Mouse (Mus musculus): ENCODE data around the gene Abhd14b.

Gene Abhd14b

GRCm38 (mm10) chr9:106459946-106460345 is 12.7 kb downstream of the Abhd14b start:
- DNase-seq (ENCODE audit: low spot score in 2 of 2): no peak

DNA sequence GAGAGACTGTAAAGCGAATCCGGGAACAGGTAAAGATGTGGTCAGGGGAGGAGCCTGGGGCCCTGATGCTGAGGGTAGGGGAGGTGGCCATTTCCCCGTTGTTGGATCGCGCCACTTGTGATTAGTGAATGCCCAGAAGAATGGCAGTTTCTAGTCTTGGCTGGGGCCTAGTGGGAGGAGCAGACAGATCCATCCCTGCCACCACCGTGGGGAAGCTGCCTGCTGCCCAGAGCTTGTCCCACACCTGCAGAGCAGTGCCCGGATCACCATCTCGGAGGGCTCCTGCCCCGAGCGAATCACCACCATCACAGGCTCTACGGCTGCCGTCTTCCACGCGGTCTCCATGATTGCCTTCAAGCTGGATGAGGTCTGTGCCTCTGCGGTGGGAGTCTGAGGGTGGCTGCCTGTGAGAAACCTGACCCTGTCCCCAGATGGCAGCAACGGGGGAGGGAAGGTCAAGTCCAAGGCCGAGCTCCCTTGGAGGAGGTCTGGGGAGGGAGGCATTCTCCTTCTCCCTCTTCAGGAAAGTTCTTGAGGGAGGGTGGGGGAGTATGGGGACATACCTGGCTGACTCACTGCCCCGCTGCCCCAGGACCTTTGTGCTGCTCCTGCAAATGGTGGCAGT is 13.3 kb downstream of the Abhd14b start:
- no peak for DNase-seq (ENCODE audit: low spot score in 2 of 2)

DNA sequence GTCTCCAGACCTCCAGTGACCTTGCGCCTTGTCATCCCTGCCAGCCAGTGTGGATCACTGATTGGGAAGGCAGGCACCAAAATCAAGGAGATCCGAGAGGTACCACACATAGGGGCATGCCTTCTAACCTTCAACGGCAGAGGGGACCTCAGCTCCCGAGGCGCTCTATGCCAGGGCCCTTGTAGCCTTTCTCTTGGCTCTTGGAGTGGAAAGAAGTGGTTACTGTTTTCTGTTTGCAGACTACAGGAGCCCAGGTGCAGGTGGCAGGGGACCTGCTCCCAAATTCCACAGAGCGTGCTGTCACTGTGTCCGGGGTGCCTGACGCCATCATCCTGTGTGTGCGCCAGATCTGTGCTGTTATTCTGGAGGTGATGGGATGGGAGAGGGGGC is 13.8 kb downstream of the Abhd14b start:
- no peak for DNase-seq (ENCODE audit: low spot score in 2 of 2)

GRCm38 (mm10) chr9:106461641-106462429 is 14.6 kb downstream of the Abhd14b start:
- no peak for DNase-seq (ENCODE audit: low spot score in 2 of 2)

DNA sequence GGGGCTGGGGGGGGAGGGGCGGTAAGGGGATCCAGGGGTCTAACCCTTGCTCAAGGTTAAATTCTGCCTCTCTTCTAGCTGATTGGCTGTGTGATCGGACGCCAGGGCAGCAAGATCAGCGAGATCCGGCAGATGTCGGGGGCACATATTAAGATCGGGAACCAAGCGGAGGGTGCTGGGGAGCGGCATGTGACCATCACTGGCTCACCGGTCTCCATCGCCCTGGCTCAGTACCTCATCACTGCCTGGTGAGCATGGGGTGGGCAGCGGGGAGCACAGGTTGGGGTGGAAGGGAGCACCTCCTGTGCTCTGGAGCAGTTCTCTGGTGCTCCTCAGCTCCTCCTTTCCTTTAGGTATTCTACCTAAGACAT is 15.2 kb downstream of the Abhd14b start:
- DNase-seq (ENCODE audit: low spot score in 2 of 2): no peak

- peak in 1 of 2 experiments; percentile 67 for DNase-seq (ENCODE audit: low spot score in 2 of 2)
Observed at GRCm38 (mm10) chr9:106463122-106464063, 16.1 kb downstream of the Abhd14b start.

- DNase-seq (ENCODE audit: low spot score in 2 of 2): peak; percentile 59 to 86
Observed at GRCm38 (mm10) chr9:106464751-106465541, 17.7 kb downstream of the Abhd14b start.

GRCm38 (mm10) chr9:106465571-106466200 is 18.4 kb downstream of the Abhd14b start, which contains the start of gene Gpr62:
Gene Gpr62, minus strand, starts transcription at chr9:106465938.
- DNase-seq (ENCODE audit: low spot score in 2 of 2): peak in 1 of 2 experiments; percentile 82

DNA sequence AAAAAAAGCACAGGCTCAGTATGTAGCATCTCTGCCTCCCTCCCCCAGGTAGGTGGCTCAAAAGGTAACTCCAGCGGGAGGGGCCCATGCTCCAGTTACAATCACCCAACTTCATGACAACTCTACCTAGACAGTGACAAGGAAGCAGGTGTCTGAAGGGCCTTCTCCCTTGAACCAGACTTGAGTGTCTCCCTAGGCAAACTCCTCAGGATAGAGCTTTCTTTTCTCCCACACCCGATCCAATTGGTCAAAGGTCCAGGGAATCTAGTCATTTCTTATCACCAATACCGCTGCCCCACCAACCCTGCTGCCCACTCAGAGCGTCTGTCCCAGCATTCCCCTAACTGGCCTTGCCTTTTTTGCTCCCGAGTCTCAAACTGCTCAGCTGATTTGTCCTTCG is 19.5 kb downstream of the Abhd14b start:
- no peak for DNase-seq (ENCODE audit: low spot score in 2 of 2)

- DNase-seq (ENCODE audit: low spot score in 2 of 2): no peak
Observed at GRCm38 (mm10) chr9:106467746-106468145, 20.5 kb downstream of the Abhd14b start.

DNA sequence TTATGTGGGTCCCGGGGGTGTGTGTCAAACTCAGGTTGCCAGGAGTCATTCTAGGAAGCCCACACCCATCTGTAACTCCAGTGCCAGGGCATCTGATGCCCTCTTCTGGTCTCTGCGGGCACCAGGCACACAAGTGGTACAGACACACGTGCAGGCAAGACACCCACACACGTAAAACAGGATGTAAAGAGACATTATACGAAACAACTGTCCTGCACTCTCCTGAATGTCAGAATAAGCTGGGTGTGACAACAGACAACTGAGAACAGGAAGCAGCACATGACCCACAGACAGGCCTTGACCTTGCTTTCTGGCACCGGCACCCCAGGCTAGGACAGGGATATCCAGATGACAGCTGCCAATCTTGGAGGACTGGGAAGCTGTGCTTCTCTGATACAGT is 22.1 kb downstream of the Abhd14b start:
- DNase-seq (ENCODE audit: low spot score in 2 of 2): no peak

DNA sequence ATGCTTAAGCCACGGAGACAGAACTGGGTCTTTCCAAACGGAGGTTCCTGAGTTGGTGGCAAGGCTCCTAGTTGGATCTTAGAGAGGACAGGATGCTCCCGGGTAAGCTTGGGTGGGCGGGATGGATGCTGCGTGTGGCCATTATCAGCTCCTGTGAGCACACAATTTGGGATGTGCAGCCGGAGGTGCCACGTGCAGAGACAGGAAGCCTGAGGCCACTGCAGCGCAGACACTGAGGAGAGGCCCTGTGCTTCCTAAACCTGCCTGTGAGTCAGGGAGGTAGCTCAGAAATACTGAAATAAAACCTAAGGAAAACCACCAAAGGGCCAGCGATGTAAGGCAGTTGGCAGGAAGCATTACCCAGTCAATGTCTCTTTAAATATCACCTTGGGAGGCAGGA is 22.5 kb downstream of the Abhd14b start:
- DNase-seq (ENCODE audit: low spot score in 2 of 2): no peak

DNA sequence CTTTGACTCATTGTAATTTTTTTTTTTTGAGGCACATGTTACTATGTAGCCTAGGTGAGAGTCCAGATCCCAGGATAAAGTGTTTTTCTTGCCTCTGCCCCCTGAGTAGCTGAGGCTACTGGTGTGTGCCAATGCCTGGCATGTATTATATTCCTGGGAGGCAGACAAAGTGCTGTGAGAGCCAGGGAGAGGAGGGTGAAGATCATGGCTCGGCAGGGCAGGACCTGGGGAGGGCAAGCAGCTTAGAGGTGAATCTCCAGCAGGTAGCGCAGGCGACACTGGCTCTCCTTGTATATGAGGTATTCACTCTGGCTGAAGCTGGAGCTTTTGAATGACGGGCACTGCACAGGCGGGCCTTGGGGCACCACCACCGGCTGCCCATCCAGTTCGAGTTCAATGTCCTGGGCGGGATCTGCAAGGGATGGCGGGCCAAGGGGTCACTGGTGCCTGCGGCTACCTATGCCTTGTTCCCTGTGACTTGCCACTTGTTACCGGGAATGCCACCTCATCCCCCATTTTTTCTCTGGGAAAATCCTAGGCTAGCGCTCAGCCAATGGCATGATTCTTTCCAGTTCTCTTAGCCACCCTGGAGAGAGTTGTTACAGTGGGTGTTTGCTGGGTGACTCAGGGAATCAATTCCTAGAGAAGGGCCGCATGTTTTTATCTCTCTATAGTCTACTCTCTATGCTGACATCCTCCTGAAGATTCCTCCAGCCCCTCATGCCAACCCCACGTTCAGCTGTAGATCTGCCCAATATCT is 23.9 kb downstream of the Abhd14b start:
- peak in 1 of 2 experiments; percentile 17 for DNase-seq (ENCODE audit: low spot score in 2 of 2)

DNA sequence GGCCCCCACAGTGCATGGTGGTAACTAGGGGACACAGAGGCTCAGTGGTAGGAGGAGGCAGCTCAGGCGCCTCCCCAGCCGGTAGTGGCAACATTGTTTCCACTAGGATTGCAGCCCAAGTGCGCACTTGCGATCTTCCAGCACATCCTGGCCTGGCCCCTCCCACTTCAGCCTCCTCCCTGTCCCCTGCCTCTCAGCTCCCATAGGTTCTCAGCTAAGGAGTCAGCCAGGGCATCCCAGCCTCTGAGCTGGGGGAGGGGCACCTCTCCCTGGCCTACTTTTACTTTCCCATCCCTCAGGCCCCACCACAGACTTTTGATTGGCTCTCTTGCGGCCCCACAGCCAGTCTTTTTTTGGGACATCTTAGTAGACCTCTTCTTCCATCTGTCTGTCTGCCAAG is 24.6 kb downstream of the Abhd14b start:
- DNase-seq (ENCODE audit: low spot score in 2 of 2): peak in 1 of 2 experiments; percentile 19

DNA sequence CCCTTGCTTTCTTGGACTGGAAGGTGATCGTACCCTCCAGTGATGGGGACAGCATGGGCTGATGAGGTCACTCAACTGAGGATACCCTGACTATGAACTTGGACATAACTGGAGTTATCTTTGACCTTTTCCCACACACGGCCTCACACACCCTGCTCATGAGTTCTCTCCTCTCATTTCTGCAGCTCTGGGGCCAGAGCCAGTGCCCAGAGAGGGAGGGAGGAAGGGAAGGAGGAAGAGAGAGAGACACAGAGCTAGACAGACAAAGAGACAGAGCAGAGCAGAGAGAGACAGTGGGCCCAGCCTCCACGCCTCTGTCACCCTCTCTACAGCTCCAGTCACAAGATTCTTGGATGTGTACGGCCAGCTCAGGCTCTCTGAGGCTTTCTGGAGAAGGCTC is 25.1 kb downstream of the Abhd14b start:
- DNase-seq (ENCODE audit: low spot score in 2 of 2): peak in 1 of 2 experiments; percentile 16

DNA sequence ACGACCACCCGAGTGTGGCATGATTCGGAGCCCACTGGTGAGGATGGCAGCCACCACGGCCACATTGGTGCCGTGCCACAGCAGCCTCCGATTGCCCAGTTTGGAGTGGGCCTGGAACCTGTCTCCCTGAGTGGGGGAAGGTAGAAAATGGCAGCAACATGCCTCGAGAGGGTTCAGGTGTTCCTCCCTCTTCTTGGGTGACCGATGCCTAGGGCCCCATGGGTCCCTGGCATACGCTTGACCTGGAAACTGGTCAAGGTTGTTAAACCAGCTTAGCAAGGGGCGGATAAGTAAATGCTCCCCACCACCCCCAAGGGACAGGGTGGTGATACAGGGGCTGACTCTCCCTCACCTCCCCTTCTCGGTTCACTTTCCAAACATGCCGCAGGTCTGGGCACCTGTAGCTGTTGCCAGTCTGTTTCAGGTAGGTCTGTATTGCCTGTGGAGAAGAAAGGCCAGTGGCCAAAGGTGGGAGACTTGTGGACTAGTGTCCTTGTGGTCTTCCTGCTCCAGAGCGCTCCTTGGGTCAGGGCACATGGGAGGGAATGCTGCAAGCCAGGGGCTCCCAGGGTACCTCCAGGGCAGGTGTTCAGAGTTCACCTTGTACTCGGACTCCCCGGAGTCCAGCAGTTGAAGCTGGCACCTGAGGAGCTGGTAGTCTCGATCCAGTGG is 26.0 kb downstream of the Abhd14b start:
- DNase-seq (ENCODE audit: low spot score in 2 of 2): no peak

DNA sequence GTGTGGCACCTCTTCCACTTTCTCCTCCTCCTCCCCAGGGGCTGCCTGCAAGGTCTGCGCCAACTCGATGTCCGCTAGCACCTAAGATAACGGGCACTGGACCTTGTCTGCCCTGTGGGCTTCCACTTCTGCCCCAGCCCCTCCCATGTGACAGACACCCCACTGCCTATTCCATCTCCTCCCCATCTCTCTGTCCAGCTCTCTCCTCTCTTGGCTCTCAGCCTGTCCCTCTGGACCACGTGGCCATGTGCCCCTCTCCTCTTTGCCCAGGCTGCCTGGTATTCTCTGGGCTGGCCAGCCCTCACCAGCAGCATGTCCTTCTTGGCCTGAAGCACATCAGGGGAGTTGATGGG is 26.5 kb downstream of the Abhd14b start:
- DNase-seq (ENCODE audit: low spot score in 2 of 2): peak in 1 of 2 experiments; percentile 26

- peak; percentile 43 to 74 for DNase-seq (ENCODE audit: low spot score in 2 of 2)
Observed at GRCm38 (mm10) chr9:106474456-106474855, 27.2 kb downstream of the Abhd14b start.

GRCm38 (mm10) chr9:106475046-106475445 is 27.8 kb downstream of the Abhd14b start:
- peak in 1 of 2 experiments; percentile 15 for DNase-seq (ENCODE audit: low spot score in 2 of 2)

- no peak for DNase-seq (ENCODE audit: low spot score in 2 of 2)
Observed at GRCm38 (mm10) chr9:106475663-106476001, 28.4 kb downstream of the Abhd14b start, which contains the start of gene Rrp9. Gene Rrp9, plus strand, starts transcription at chr9:106475963.
